Mouse (Mus musculus): ENCODE data around the gene Wwox. TPM values are rescaled to one million over a fixed set of nuclear protein-coding genes. Genes with fewer than 3 reads are reported as not detected.

Wwox gene
- total RNA-seq (2023): 10 to 100 TPM in 1 of 2 experiments, 1 to 10 TPM in 1; 9.2 to 15.4 TPM

DNA sequence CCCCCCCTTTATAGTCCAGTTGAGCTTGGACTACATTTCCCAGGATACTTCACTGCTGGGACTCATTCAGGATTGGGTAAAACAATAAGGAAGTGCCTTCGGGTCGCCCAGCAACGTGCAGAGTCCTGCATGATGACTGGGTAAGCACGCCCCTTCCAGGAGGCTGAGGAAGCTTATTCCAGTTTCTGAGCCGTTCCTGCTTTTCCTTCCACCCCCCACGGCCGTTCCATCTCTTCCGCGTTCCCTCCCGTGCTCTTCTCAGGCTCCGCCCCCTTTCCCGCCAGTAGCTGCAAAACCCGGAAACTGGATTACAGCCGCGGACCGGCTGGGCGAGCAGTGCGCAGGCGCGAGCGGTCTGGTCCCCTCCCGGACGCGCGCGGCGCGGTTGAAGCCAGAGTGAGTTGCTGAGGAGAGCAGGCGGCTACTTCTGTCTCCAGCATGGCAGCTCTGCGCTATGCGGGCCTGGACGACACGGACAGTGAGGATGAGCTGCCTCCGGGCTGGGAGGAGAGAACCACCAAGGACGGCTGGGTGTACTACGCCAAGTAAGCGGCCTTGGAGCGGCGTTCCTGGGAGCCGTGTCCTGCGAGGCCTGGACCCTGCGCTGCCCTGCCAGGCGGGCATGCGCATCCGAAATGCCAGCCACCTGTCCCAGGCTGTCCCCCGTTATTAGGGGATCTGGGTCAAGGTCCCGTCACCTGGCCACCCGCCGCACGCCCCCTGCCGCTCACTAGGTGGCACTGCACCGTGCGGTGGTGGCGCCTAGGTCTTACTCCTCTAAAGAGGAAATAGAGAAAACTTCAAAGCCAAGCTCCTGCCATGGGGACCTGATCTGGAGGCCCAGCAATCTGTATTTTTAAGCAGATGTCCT is at the start of gene Wwox:
Gene Wwox (plus strand): TSS at position 322 of the 871 bp plus-strand sequence.

DNA sequence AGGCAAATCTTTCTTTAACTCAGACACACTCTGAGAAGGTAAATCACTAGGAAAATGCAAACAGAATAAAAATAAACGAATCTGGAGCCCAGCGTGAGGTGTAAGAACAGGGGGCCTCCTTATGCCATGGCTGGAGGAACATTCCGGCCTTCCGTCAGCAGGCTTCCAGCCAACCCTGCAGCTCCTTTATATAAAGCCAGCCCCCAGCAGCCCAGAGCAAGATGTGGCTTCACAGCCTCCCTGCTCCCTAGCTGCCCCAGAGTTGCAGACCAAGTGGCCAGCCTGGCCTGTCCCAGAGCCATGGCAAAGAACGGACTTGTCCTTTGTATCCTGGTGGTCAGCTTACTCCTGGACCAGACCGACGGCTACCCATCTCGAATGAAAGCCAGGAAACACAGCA is 21.7 kb upstream of the Wwox start, which contains the start of gene Clec3a:
Gene Clec3a (plus strand): TSS at position 301 of the 400 bp plus-strand sequence.

Other genes starting within 250 kb of the Wwox start
- gene Vat1l, start 234.0 kb upstream of the Wwox start, total RNA-seq (2023): not detected
- under 1 TPM in 1 of 2 experiments, not detected in 1; 0.64 TPM for gene Clec3a, start 21.6 kb upstream of the Wwox start, total RNA-seq (2023)